Mouse (Mus musculus) MEL (cell line): ENCODE measurements around the gene Tulp1. TPM values are rescaled to one million over a fixed set of nuclear protein-coding genes. Genes with fewer than 3 reads are reported as not detected.
A peak's percentile ranks its signal among the peaks of the same experiment; 100 is the strongest.
"Not testable (repeated sequence)": the region's sequence is repeated elsewhere in the genome, so short reads cannot be mapped to it uniquely, and the experiment has no call there.

Experiments used
- DNase-seq: peaks from one replicate; pipeline ENCODE4 v3.0.0; 2011; ENCODE audit warnings: low read depth, low spot score
- H3K27ac ChIP-seq: 2 replicates; pipeline ENCODE4 v1.5.1; 2012; ENCODE audit warnings: low read depth, mild to moderate bottlenecking, control low read depth, low read length, moderate library complexity; ENCODE audit not compliant: control insufficient read depth
- H3K27me3 ChIP-seq, 2 experiments: fragments of 150-350 bp in 1 of 2; sonication (generic) in 1 of 2; 2 replicates each; pipeline ENCODE4 v1.6.1; 2012; ENCODE audit warnings: low read length in 2 of 2, mild to moderate bottlenecking in 2 of 2, improper control_type of control experiment in 1 of 2, moderate library complexity in 1 of 2; ENCODE audit not compliant: insufficient read depth in 2 of 2, control insufficient read depth in 1 of 2
- H3K36me3 ChIP-seq, 2 experiments: 2 replicates each; pipeline ENCODE4 v1.6.1; 2012 to 2014; ENCODE audit warnings: low read length in 2 of 2, improper control_type of control experiment in 1 of 2, inconsistent platforms in 1 of 2, mild to moderate bottlenecking in 1 of 2; ENCODE audit not compliant: insufficient read depth in 2 of 2, control insufficient read depth in 1 of 2
- H3K4me1 ChIP-seq, 2 experiments: fragments of 150-350 bp in 1 of 2; sonication (generic) in 1 of 2; 2 replicates each; pipeline ENCODE4 v1.6.1; 2012; ENCODE audit warnings: low read length in 2 of 2, improper control_type of control experiment in 1 of 2, mild to moderate bottlenecking in 1 of 2; ENCODE audit not compliant: insufficient read depth in 2 of 2, control insufficient read depth in 1 of 2
- H3K4me3 ChIP-seq, 2 experiments: fragments of 150-350 bp in 1 of 2; sonication (generic) in 1 of 2; 2 replicates each; pipeline ENCODE4 v1.5.1; 2012; ENCODE audit warnings: low read depth in 2 of 2, low read length in 2 of 2, mild to moderate bottlenecking in 2 of 2, moderate library complexity in 2 of 2, control low read depth in 1 of 2, improper control_type of control experiment in 1 of 2; ENCODE audit not compliant: control insufficient read depth in 1 of 2, insufficient read depth in 1 of 2
- H3K79me2 ChIP-seq: 2 replicates; pipeline ENCODE4 v1.6.1; 2012; ENCODE audit warnings: mild to moderate bottlenecking, low read length, moderate library complexity; ENCODE audit not compliant: control insufficient read depth, poor library complexity, insufficient read depth
- H3K9ac ChIP-seq: 2 replicates; pipeline ENCODE4 v1.6.1; 2012; ENCODE audit warnings: low read depth, mild to moderate bottlenecking, control low read depth, low read length, moderate library complexity; ENCODE audit not compliant: control insufficient read depth, poor library complexity, severe bottlenecking
- H3K9me3 ChIP-seq: fragments of 150-350 bp; sonication (generic); replicated peaks from 2 replicates; pipeline ENCODE4 v1.6.1; 2012; ENCODE audit warnings: mild to moderate bottlenecking, low read length, improper control_type of control experiment, moderate library complexity; ENCODE audit not compliant: insufficient read depth
- CHD1 ChIP-seq: IDR thresholded peaks from 2 replicates; pipeline ENCODE4 v1.6.1; 2012; ENCODE audit warnings: low read depth, mild to moderate bottlenecking, inconsistent platforms, low read length, improper control_type of control experiment
- ELF1 ChIP-seq: IDR thresholded peaks from 2 replicates; pipeline ENCODE4 v1.6.1; 2014; ENCODE audit warnings: low read depth, mild to moderate bottlenecking, inconsistent platforms, low read length, improper control_type of control experiment, moderate library complexity
- MAX ChIP-seq: IDR thresholded peaks from 2 replicates; pipeline ENCODE4 v1.6.1; 2011; ENCODE audit warnings: low read length, improper control_type of control experiment
- MEF2A ChIP-seq: IDR thresholded peaks from 2 replicates; pipeline ENCODE4 v1.6.1; 2014; ENCODE audit warnings: low read depth, mild to moderate bottlenecking, inconsistent platforms, low read length, improper control_type of control experiment; ENCODE audit not compliant: poor library complexity, insufficient replicate concordance, severe bottlenecking; ENCODE audit errors: extremely low read depth
- MXI1 ChIP-seq: IDR thresholded peaks from 2 replicates; pipeline ENCODE4 v1.6.1; 2011; ENCODE audit warnings: mild to moderate bottlenecking, low read depth, low read length, improper control_type of control experiment
- NRF1 ChIP-seq: IDR thresholded peaks from 2 replicates; pipeline ENCODE4 v1.6.1; 2014; ENCODE audit warnings: low read depth, mild to moderate bottlenecking, inconsistent platforms, low read length, improper control_type of control experiment, moderate library complexity; ENCODE audit not compliant: poor library complexity, insufficient read depth, severe bottlenecking
- POLR2AphosphoS2 ChIP-seq: IDR thresholded peaks from 2 replicates; pipeline ENCODE4 v1.6.1; 2011; ENCODE audit warnings: low read length, improper control_type of control experiment
- POLR2AphosphoS5 ChIP-seq: IDR thresholded peaks from 2 replicates; pipeline ENCODE4 v1.6.1; 2012; ENCODE audit warnings: low read depth, borderline replicate concordance, mild to moderate bottlenecking, inconsistent platforms, low read length, moderate library complexity, mixed read lengths
- SIN3A ChIP-seq: IDR thresholded peaks from 2 replicates; pipeline ENCODE4 v1.6.1; 2012; ENCODE audit warnings: low read length, improper control_type of control experiment, inconsistent platforms
- UBTF ChIP-seq: IDR thresholded peaks from 2 replicates; pipeline ENCODE4 v1.6.1; 2012; ENCODE audit warnings: low read depth, mild to moderate bottlenecking, inconsistent platforms, low read length, improper control_type of control experiment, moderate library complexity, borderline replicate concordance; ENCODE audit not compliant: insufficient read depth
- USF2 ChIP-seq, 2 experiments: IDR thresholded peaks; 2 replicates each; pipeline ENCODE4 v1.6.1; 2011 to 2012; ENCODE audit warnings: improper control_type of control experiment in 2 of 2, low read length in 2 of 2, borderline replicate concordance in 1 of 2, inconsistent platforms in 1 of 2, low read depth in 1 of 2, mild to moderate bottlenecking in 1 of 2; ENCODE audit not compliant: insufficient read depth in 1 of 2
- ZNF384 ChIP-seq: IDR thresholded peaks from 2 replicates; pipeline ENCODE4 v1.6.1; 2012; ENCODE audit warnings: low read depth, mild to moderate bottlenecking, inconsistent platforms, low read length, improper control_type of control experiment
- polyA plus RNA-seq, 2 experiments: library from polyadenylated mRNA; stranded (reverse) in 1 of 2; unstranded in 1 of 2; fragments of >175 nt in 1 of 2; fragments of >200 nt in 1 of 2; gene quantifications; 2 replicates each; pipeline versions ENCODE4 v1.2.1 to v1.2.4; 2012; ENCODE audit warnings: low replicate concordance in 2 of 2, low read depth in 1 of 2; ENCODE audit not compliant: insufficient read length in 2 of 2, insufficient read depth in 1 of 2, missing spikeins in 1 of 2
- total RNA-seq: library from RNA; depleted of rRNA; stranded (reverse); fragments of 300-350 nt; gene quantifications from 2 replicates; pipeline ENCODE4 v1.2.3, GENCODE M21; 2012

Gene Tulp1
- total and polyA plus RNA-seq, 3 experiments: 0.23 to 2.4 TPM; not detected in 1

DNA sequence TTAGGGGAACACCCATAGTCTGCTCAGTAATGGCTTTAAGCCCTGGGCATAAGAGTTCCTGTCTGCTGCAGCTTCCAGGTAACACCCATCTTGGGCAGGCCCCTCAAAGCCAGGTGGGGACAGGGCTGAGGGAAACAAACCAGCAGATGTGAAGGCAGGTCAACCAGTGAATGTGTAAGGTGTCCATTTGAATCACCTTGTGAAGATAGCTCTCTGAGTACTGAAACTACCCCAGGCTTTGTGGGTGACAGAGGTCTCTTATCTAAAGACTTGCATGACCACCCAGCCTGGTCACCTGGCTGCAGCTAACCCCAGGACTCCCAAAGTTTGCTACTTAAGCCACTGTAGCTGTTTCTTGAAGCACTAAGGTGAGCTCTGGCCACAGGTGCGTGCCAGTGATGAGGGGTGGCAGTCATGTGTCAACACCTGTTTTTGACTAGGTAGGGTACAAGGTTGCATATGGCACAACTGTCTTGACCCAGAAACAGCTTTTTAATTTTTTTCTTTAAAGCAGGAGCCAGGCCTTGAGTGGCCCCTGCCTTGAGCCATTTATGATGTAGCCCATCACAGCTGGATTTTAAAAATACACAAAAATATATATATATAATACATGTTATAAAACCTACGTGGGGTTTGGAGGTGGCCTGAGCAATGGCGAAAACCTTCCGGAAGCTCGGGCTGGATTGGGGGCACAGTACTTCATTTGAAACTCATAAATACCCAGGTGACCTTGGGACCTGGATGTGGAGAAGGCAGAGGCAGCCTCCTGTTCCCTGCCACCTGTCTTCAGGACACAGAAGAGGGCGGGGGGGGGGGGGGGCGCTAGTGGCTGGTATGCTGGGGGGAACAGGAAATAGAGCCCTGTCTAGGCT, 33.5 kb downstream of the Tulp1 start (continued):
- TF ChIP-seq UBTF (no peak), POLR2AphosphoS2 (peak; percentile 98), CHD1 (no peak)

- H3K27me3 ChIP-seq, H3K36me3 ChIP-seq, DNase-seq, H3K9me3 ChIP-seq, H3K4me1 ChIP-seq: not testable (repeated sequence)
- 0 out of 2 replicates have a peak, but pooled peaks have one; percentile 20 for TF ChIP-seq CHD1
- Histone ChIP-seq H3K79me2 (peaks cover 24% of the 10 kb centered on the region), H3K27ac (peak overlapping the region; percentile 91), H3K4me3 (peak overlapping the region; percentile 94 to 96; a peak in 3 of 4 replicates), H3K9ac (peak overlapping the region; percentile 99)
Measured at GRCm38 (mm10) chr17:28330590-28330989, 34.4 kb downstream of the Tulp1 start.

- no peaks in the 10 kb centered on the region for H3K27me3 ChIP-seq
- peak overlapping the region; percentile 91 for H3K27ac ChIP-seq
- peaks cover 24% of the 10 kb centered on the region for H3K79me2 ChIP-seq
- peaks cover 4 to 5% of the 10 kb centered on the region in 2 experiments; a peak in 3 of 4 replicates for H3K36me3 ChIP-seq
- H3K9me3 ChIP-seq: no peaks in the 10 kb centered on the region
- peak overlapping the region; percentile 99 for H3K9ac ChIP-seq
- peaks cover 0 to 8% of the 10 kb centered on the region in 2 experiments; a peak in 1 of 4 replicates for H3K4me1 ChIP-seq
- H3K4me3 ChIP-seq: peak overlapping the region; percentile 94 to 96
- TF ChIP-seq CHD1: peak; percentile 78; the same call in 1 of the 2 replicates
- TF ChIP-seq NRF1: no peak
- TF ChIP-seq ZNF384: 0 out of 2 replicates have a peak, but pooled peaks have one; percentile 13
- TF ChIP-seq USF2 (IDR thresholded peaks at IDR 0.05; ENCODE audit: borderline replicate concordance in 1 of 2, insufficient read depth in 1 of 2, low read depth in 1 of 2, low read length in 2 of 2): no peak
- DNase-seq: no peak
Measured at GRCm38 (mm10) chr17:28330232-28330546, 34.8 kb downstream of the Tulp1 start.

- H3K27me3 ChIP-seq: no peaks in the 10 kb centered on the region
- H3K36me3 ChIP-seq: peaks cover 4 to 5% of the 10 kb centered on the region in 2 experiments; a peak in 3 of 4 replicates
- peak overlapping the region; percentile 91 for H3K27ac ChIP-seq
- H3K4me3 ChIP-seq: peak overlapping the region; percentile 94 to 96
- TF ChIP-seq CHD1 (0 out of 2 replicates have a peak, but pooled peaks have one; percentile 21), MEF2A (no peak), MAX (peak; percentile 21; the same call in 1 of the 2 replicates), ZNF384 (no peak), MXI1 (peak; percentile 32), SIN3A (0 out of 2 replicates have a peak, but pooled peaks have one; percentile 19), POLR2AphosphoS5 (no peak), ELF1 (no peak)
- H3K79me2 ChIP-seq: peaks cover 24% of the 10 kb centered on the region
- no peaks in the 10 kb centered on the region for H3K9me3 ChIP-seq
- peaks cover 0 to 8% of the 10 kb centered on the region in 2 experiments; a peak in 1 of 4 replicates for H3K4me1 ChIP-seq
- peak; percentile 59 for DNase-seq
- H3K9ac ChIP-seq: peak overlapping the region; percentile 99
Measured at GRCm38 (mm10) chr17:28329503-28330231, 35.4 kb downstream of the Tulp1 start.
